Mouse (Mus musculus): ENCODE results near the gene Fam171a2. TPM values are rescaled to one million over a fixed set of nuclear protein-coding genes. Genes with fewer than 3 reads are reported as not detected.

The Fam171a2 gene
- polyA plus RNA-seq, 1 experiment = 0.01 TPM

DNA sequence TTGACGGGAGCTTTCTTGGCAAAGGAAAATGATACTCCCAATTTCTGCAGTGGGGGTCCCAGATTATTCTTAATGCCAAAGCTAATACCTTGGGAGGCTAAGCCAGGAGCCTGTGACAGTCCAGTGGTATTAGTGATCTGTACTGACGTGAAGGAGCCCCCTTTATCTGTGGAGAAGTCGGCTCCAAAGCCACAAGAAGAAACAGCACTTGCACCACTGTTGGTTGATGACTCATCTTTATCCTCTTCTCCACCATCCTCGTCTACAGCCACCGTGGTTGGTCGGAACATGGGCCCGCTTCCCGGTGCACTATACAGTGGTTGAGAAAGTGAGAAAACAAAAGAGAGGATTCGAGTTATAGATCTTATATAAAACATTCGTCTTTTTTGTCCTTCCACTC, 34.3 kb upstream of the Fam171a2 start:
- Histone ChIP-seq H3K27me3 (ENCODE audit: control insufficient read depth) (no peaks in the 10 kb centered on the region), H3K9me3 (ENCODE audit: control insufficient read depth, low read length) (peaks cover 4% of the 10 kb centered on the region; the same call in 1 of the 2 replicates), H3K36me3 (ENCODE audit: control insufficient read depth) (peaks cover 87% of the 10 kb centered on the region), H3K4me3 (replicated peaks) (no peak overlapping the region), H3K4me1 (ENCODE audit: control insufficient read depth) (no peaks in the 10 kb centered on the region)
- TF ChIP-seq GATA1 (IDR thresholded peaks at IDR 0.05; ENCODE audit: low read length) = no peak
- no peak for TF ChIP-seq TAL1 (IDR thresholded peaks at IDR 0.05; ENCODE audit: low read length)

DNA sequence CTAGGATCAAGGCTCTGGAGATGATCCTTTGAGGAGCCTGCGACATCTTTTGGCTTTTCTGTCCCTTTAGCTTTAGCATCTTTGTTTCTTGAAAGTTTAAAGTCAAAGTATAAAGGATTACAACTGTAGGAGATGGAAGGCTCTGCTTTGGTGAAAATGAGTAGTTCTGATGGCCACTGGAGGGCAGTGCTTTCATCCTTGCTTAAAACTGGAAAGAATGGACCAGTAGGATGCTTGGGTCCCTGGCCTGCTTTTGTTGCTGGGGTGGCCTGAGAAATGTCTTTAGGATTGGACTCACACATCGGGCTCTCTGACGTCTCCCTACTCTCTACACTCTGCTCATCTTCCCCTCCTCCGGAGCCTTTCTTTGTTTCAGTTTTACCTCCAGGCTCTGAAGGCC, 33.4 kb upstream of the Fam171a2 start:
- TF ChIP-seq GATA1 (IDR thresholded peaks at IDR 0.05; ENCODE audit: low read length) (no peak), TAL1 (IDR thresholded peaks at IDR 0.05; ENCODE audit: low read length) (no peak)
- Histone ChIP-seq H3K4me1 (ENCODE audit: control insufficient read depth) (peaks cover 2% of the 10 kb centered on the region; the same call in 1 of the 2 replicates), H3K9me3 (ENCODE audit: control insufficient read depth, low read length) (peaks cover 4% of the 10 kb centered on the region; the same call in 1 of the 2 replicates), H3K36me3 (ENCODE audit: control insufficient read depth) (peaks cover 84% of the 10 kb centered on the region), H3K4me3 (replicated peaks) (no peak overlapping the region), H3K27me3 (ENCODE audit: control insufficient read depth) (no peaks in the 10 kb centered on the region)

- Histone ChIP-seq H3K9me3 (ENCODE audit: control insufficient read depth, low read length) (peaks cover 4% of the 10 kb centered on the region; the same call in 1 of the 2 replicates), H3K36me3 (ENCODE audit: control insufficient read depth) (peaks cover 83% of the 10 kb centered on the region), H3K4me1 (ENCODE audit: control insufficient read depth) (peaks cover 8% of the 10 kb centered on the region), H3K4me3 (replicated peaks) (no peak overlapping the region), H3K27me3 (ENCODE audit: control insufficient read depth) (no peaks in the 10 kb centered on the region)
- TF ChIP-seq GATA1 (IDR thresholded peaks at IDR 0.05; ENCODE audit: low read length) = no peak
- TF ChIP-seq TAL1 (IDR thresholded peaks at IDR 0.05; ENCODE audit: low read length) = no peak
Measured at GRCm38 (mm10) chr11:102480111-102480510, 32.6 kb upstream of the Fam171a2 start.

DNA sequence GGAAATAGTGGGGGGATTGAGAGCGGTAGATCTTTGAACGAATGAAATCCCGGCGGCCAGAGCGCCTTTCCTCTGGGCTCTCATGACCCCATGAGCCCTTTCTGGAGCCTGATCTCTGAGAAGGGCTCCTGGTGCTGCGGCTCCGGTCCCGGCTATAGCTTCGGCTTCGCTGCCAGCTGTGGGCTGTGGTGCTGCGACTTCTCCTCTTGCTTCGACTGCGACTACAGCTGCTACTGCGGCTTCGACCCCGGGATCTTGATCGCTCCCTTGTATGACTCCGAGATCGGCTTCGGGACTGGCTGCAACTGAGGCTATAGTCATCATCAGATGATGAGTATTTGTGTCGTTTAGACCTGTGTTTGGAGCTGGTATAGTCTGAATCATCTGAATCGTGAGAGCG, 32.1 kb upstream of the Fam171a2 start:
- Histone ChIP-seq H3K36me3 (ENCODE audit: control insufficient read depth) (peaks cover 81% of the 10 kb centered on the region), H3K4me1 (ENCODE audit: control insufficient read depth) (peaks cover 12% of the 10 kb centered on the region), H3K27me3 (ENCODE audit: control insufficient read depth) (no peaks in the 10 kb centered on the region), H3K4me3 (replicated peaks) (no peak overlapping the region), H3K9me3 (ENCODE audit: control insufficient read depth, low read length) (peaks cover 4% of the 10 kb centered on the region; the same call in 1 of the 2 replicates)
- no peak for TF ChIP-seq TAL1 (IDR thresholded peaks at IDR 0.05; ENCODE audit: low read length)
- TF ChIP-seq GATA1 (IDR thresholded peaks at IDR 0.05; ENCODE audit: low read length) = no peak

DNA sequence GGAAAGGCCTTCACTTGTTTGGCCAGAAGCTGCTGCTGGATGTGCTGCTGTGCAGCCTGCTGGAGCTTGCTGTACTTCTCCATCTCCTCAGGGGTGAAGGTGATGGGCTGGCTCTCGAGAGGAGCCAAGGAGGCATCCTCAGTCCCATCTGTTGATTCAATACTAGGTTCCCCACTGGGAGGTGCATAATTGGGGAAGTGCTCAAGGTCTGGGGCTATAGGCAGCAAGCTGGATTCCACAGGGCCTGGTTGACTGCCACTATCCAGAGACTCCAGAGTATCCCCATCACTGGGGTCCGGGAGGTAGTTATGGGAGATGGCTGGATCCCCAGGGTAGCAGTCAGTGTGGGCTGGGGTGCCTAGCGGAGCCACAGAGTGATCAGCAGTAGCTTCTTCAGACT, 31.2 kb upstream of the Fam171a2 start:
- Histone ChIP-seq H3K9me3 (ENCODE audit: control insufficient read depth, low read length) (peaks cover 4% of the 10 kb centered on the region; the same call in 1 of the 2 replicates), H3K27me3 (ENCODE audit: control insufficient read depth) (no peaks in the 10 kb centered on the region), H3K4me1 (ENCODE audit: control insufficient read depth) (peaks cover 13% of the 10 kb centered on the region), H3K36me3 (ENCODE audit: control insufficient read depth) (peaks cover 79% of the 10 kb centered on the region), H3K4me3 (replicated peaks) (no peak overlapping the region)
- TF ChIP-seq TAL1 (IDR thresholded peaks at IDR 0.05; ENCODE audit: low read length) (no peak), GATA1 (IDR thresholded peaks at IDR 0.05; ENCODE audit: low read length) (no peak)

- peaks cover 23% of the 10 kb centered on the region for H3K4me1 ChIP-seq (ENCODE audit: control insufficient read depth)
- H3K4me3 ChIP-seq (replicated peaks) = no peak overlapping the region
Measured at GRCm38 (mm10) chr11:102475027-102475426, 27.5 kb upstream of the Fam171a2 start.

DNA sequence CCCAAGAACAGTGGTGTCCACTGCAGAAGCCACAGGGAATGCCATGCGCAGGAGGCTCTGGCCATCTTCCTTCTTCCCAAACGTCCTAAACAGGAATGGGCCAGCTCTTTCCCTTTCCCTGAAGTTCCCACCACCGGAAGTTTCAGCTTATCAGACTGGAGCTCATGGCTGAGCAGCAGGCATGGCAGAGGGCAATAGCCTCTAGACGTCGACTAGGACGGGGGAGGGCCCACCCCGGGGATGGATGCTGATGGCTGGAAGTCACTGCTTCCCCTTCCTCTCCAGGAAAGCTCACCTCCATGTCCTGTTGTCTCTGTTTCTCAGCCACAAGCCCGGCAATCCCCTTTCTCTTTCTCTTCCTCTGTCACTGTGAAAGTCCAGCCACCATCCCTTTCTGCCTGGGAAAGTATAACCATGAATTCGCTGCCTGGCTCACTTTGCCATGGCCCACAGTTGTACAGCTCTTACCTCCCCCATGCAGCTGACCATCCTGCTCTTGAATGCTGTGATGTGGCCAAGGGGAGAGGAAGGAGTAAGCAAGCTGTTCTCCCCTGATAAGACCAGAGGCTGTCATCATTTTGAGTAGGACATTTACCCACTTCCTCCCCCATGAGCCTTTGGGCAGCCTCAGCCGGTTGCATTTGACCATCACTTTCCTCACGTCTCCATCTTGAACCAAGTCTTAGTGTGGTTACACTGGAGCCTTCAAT, 22.3 kb upstream of the Fam171a2 start, which contains the start of gene Itga2b:
Gene Itga2b, minus strand, starts transcription at position 475 of the 710 bp plus-strand sequence.
- TF ChIP-seq TAL1 (IDR thresholded peaks at IDR 0.05; ENCODE audit: low read length) (peak; percentile 71), GATA1 (IDR thresholded peaks at IDR 0.05; ENCODE audit: low read length) (no peak)
- Histone ChIP-seq H3K9me3 (ENCODE audit: control insufficient read depth, low read length) (no peaks in the 10 kb centered on the region), H3K36me3 (ENCODE audit: control insufficient read depth) (peaks cover 4% of the 10 kb centered on the region), H3K4me1 (ENCODE audit: control insufficient read depth) (peaks cover 47% of the 10 kb centered on the region), H3K4me3 (replicated peaks) (peak within 1 kb of the TSS; percentile 43), H3K27me3 (ENCODE audit: control insufficient read depth) (0 out of 2 replicates have a peak, but pooled peaks cover 2% of the 10 kb centered on the region)

More at GRCm38 (mm10) chr11:102475027-102475426, 27.5 kb upstream of the Fam171a2 start:
- H3K36me3 ChIP-seq (ENCODE audit: control insufficient read depth) = peaks cover 48% of the 10 kb centered on the region
- peaks cover 2% of the 10 kb centered on the region; the same call in 1 of the 2 replicates for H3K9me3 ChIP-seq (ENCODE audit: control insufficient read depth, low read length)
- TF ChIP-seq GATA1 (IDR thresholded peaks at IDR 0.05; ENCODE audit: low read length) = no peak
- no peak for TF ChIP-seq TAL1 (IDR thresholded peaks at IDR 0.05; ENCODE audit: low read length)
- H3K27me3 ChIP-seq (ENCODE audit: control insufficient read depth) = no peaks in the 10 kb centered on the region

GRCm38 (mm10) chr11:102467041-102467631, 19.7 kb upstream of the Fam171a2 start:
- Histone ChIP-seq H3K4me1 (ENCODE audit: control insufficient read depth) (peaks cover 50% of the 10 kb centered on the region), H3K4me3 (replicated peaks) (peak overlapping the region; percentile 62), H3K27me3 (ENCODE audit: control insufficient read depth) (0 out of 2 replicates have a peak, but pooled peaks cover 2% of the 10 kb centered on the region), H3K36me3 (ENCODE audit: control insufficient read depth) (no peaks in the 10 kb centered on the region), H3K9me3 (ENCODE audit: control insufficient read depth, low read length) (no peaks in the 10 kb centered on the region)
- no peak for TF ChIP-seq TAL1 (IDR thresholded peaks at IDR 0.05; ENCODE audit: low read length)
- TF ChIP-seq GATA1 (IDR thresholded peaks at IDR 0.05; ENCODE audit: low read length) = no peak

Measured in erythroblast, embryonic 14.5 days (primary cell).